Mouse (Mus musculus) spleen, adult 2 months (tissue): ENCODE measurements around the gene Rp9.

ENCODE experiments used
- CTCF ChIP-seq: fragments of 200-500 bp; IDR thresholded peaks from 2 replicates; pipeline ENCODE4 v1.5.1; 2011; ENCODE audit warnings: mild to moderate bottlenecking, inconsistent platforms; ENCODE audit not compliant: insufficient read depth, insufficient read length, insufficient replicate concordance; ENCODE audit errors: extremely low read depth
- POLR2A ChIP-seq: fragments of 200-500 bp; IDR thresholded peaks from 2 replicates; pipeline ENCODE4 v1.6.1; 2011; ENCODE audit warnings: low read depth, low read length, inconsistent platforms

GRCm38 (mm10) chr9:22515076-22515475 is 45.5 kb upstream of the Rp9 start:
- no peak for TF ChIP-seq CTCF
- TF ChIP-seq POLR2A = no peak
